Mouse (Mus musculus): ENCODE data around the gene Chka.

The Chka gene

GRCm38 (mm10) chr19:3846676-3847604, 4.6 kb upstream of the Chka start:
- in situ Hi-C loops (cut with MboI, MseI), result no loop called here

GRCm38 (mm10) chr19:3847711-3848110, 3.9 kb upstream of the Chka start:
- in situ Hi-C loops (cut with MboI, MseI), result no loop called here

- in situ Hi-C loops (cut with MboI, MseI), result no loop called here
Observed at GRCm38 (mm10) chr19:3848207-3848808, 3.3 kb upstream of the Chka start.

- in situ Hi-C loops (cut with MboI, MseI), result no loop called here
Observed at GRCm38 (mm10) chr19:3849251-3849650, 2.3 kb upstream of the Chka start.

- in situ Hi-C loops (cut with MboI, MseI), result no loop called here
Observed at GRCm38 (mm10) chr19:3850076-3850475, 1.5 kb upstream of the Chka start.

GRCm38 (mm10) chr19:3850847-3851469, 615 bp upstream of the Chka start:
- in situ Hi-C loops (cut with MboI, MseI), result no loop called here

GRCm38 (mm10) chr19:3851979-3852681, 557 bp downstream of the Chka start:
- in situ Hi-C loops (cut with MboI, MseI), result no loop called here

GRCm38 (mm10) chr19:3853121-3853520, 1.5 kb downstream of the Chka start:
- in situ Hi-C loops (cut with MboI, MseI), result no loop called here

- in situ Hi-C loops (cut with MboI, MseI), result no loop called here
Observed at GRCm38 (mm10) chr19:3853891-3854290, 2.3 kb downstream of the Chka start.

GRCm38 (mm10) chr19:3855091-3855490, 3.5 kb downstream of the Chka start:
- in situ Hi-C loops (cut with MboI, MseI), result no loop called here

- in situ Hi-C loops (cut with MboI, MseI), result no loop called here
Observed at GRCm38 (mm10) chr19:3855601-3856000, 4.0 kb downstream of the Chka start.

GRCm38 (mm10) chr19:3857220-3857619, 5.6 kb downstream of the Chka start:
- in situ Hi-C loops (cut with MboI, MseI), result no loop called here

- in situ Hi-C loops (cut with MboI, MseI), result loop anchor here (5.0 kb wide), 1 partner anchor 215 kb away; no protein-coding TSS in a partner anchor
Observed at GRCm38 (mm10) chr19:3862713-3863112, 11.1 kb downstream of the Chka start.

- in situ Hi-C loops (cut with MboI, MseI), result loop anchor here (5.0 kb wide), 1 partner anchor 212 kb away; no protein-coding TSS in a partner anchor
Observed at GRCm38 (mm10) chr19:3864960-3865359, 13.4 kb downstream of the Chka start.

- in situ Hi-C loops (cut with MboI, MseI), result no loop called here
Observed at GRCm38 (mm10) chr19:3868290-3868689, 16.7 kb downstream of the Chka start.

- in situ Hi-C loops (cut with MboI, MseI), result no loop called here
Observed at GRCm38 (mm10) chr19:3871468-3871867, 19.9 kb downstream of the Chka start.

GRCm38 (mm10) chr19:3872373-3872772, 20.8 kb downstream of the Chka start:
- in situ Hi-C loops (cut with MboI, MseI), result no loop called here

- in situ Hi-C loops (cut with MboI, MseI), result no loop called here
Observed at GRCm38 (mm10) chr19:3875045-3875444, 23.5 kb downstream of the Chka start.

GRCm38 (mm10) chr19:3880054-3880848, 28.7 kb downstream of the Chka start:
- in situ Hi-C loops (cut with MboI, MseI), result no loop called here

GRCm38 (mm10) chr19:3882214-3882613, 30.6 kb downstream of the Chka start:
- in situ Hi-C loops (cut with MboI, MseI), result no loop called here

All from T-helper 2 cell (primary cell).